Mouse (Mus musculus) erythroblast, embryonic 14.5 days (primary cell): ENCODE results near the gene Cpn2.

Experiments used
- GATA1 ChIP-seq: IDR thresholded peaks from 2 replicates; pipeline ENCODE4 v1.6.1; 2012; ENCODE audit warnings: low read length, inconsistent platforms, mixed read lengths
- TAL1 ChIP-seq: IDR thresholded peaks from 3 replicates; pipeline ENCODE4 v1.6.1; 2012; ENCODE audit warnings: low read length, inconsistent platforms, mixed read lengths

GRCm38 (mm10) chr16:30278406-30278805, 11.1 kb upstream of the Cpn2 start:
- TF ChIP-seq GATA1 = no peak
- TF ChIP-seq TAL1 = no peak
